Mouse (Mus musculus) T-helper 2 cell (primary cell): Measurements from ENCODE around the gene Dmkn.
"Not testable (repeated sequence)": the region's sequence is repeated elsewhere in the genome, so short reads cannot be mapped to it uniquely, and the experiment has no call there.

Experiments
- in situ Hi-C: fragments of 300-600 bp; cut with MboI, MseI; formaldehyde crosslinking; loops from one replicate; pipeline ENCODE4 v1.15.1; 2025; ENCODE audit warnings: high pct_unique_total_duplicates

Dmkn gene

DNA sequence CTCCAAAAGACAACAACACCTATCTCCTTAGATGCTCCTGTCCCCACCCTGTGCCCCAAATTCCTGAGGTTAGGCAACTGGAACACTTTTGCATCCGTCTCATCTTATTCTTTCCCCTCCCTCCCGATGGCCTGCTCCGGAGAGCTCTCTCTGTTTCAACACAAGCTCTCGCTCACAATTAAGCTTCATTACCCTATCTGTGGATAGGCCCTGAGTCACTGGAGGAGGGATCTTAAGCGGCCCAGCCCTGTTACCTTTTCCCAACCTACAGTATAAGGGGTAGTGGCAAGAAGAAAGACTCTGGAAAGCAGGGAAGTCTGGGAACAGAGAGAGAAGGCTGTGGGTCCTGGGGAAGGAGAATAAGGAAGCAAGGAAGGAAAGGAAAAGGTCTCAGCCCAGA lies at the start of gene Dmkn:
Gene Dmkn, plus strand, starts transcription at position 301 of the 400 bp plus-strand sequence.
- in situ Hi-C loops = no loop called here

DNA sequence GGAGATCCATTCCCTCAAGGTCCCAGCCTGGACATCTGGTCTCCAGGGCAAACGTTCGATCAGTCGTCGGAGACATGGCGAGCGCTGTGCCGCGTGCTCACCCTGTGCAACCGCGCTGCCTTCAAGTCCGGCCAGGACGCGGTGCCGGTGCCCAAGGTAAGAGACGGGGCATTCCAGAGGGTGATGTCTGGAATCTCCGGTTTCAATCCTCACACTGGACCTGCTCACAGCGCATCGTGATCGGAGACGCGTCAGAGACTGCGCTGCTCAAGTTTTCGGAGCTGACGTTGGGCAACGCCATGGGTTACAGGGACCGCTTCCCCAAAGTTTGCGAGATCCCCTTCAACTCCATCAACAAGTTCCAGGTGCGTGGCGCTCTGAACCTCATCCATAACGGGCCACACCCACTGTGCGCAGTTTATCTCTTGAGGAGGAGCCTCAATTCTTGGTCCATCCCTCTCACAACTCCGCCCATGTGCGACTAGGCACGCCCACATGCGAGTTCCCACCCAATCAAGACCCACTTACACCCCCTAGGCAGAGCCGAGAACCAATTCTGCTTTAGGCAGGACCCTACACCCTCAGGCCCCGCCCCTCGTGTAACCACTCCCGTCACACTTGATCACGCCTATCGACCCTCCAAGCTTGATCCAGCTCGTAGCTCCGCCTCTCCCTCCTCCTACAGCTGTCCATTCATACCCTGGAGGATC lies 46.4 kb upstream of the Dmkn start:
- in situ Hi-C loops = loop anchor here (5.0 kb wide), 1 partner anchor 50 kb away; no protein-coding TSS in a partner anchor

DNA sequence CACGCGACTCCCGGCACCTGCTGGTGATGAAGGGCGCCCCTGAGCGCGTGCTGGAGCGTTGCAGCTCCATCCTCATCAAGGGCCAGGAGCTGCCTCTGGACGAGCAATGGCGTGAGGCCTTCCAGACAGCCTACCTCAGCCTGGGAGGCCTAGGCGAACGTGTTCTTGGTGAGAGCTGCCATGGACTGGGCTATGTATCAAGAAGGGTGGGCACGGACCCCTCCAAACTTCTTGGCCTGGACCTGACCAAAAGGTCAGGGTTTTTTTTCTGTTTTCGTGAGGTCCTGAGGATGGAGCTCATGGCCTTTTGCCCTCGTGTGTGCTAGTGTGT lies 45.9 kb upstream of the Dmkn start:
- in situ Hi-C loops = loop anchor here (5.0 kb wide), 1 partner anchor 50 kb away; no protein-coding TSS in a partner anchor

DNA sequence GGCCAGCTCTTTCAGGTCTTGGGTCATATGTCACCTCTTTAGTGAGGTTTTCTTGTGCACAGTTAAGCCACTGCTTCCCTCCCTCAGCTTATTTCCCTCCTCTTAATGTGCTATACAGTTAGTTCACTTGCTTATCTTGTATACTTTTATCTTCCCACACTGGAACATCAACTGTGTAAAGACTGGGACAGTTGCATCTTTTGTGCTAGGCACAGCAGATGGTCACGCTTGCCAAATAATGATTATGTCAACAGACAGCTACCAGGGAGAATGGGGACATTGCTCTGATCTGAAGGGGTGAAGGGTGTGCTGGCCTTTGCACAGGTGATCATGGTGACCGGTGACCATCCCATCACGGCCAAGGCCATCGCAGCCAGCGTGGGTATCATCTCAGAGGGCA lies 43.9 kb upstream of the Dmkn start:
- in situ Hi-C loops = loop anchor here (5.0 kb wide), 1 partner anchor 52 kb away; no protein-coding TSS in a partner anchor

DNA sequence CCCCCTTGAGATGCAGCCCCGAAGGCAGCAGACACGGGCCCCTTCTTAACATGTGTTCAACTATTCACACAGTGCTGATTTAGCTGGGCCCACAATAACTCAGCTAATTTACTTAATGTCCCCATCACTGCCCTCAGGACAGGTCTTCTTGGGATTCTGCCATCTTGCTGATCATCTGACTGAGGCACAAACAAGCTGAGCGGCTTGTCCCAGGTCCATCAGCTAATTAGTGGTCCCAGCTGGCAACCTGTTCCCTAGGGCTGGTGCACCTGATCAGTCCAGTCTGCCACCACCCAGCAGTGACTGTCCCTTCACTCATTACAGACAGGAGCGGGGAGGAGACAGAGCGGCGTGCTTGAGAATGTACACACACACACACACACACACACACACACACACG lies 42.3 kb upstream of the Dmkn start:
- in situ Hi-C loops = no loop called here

DNA sequence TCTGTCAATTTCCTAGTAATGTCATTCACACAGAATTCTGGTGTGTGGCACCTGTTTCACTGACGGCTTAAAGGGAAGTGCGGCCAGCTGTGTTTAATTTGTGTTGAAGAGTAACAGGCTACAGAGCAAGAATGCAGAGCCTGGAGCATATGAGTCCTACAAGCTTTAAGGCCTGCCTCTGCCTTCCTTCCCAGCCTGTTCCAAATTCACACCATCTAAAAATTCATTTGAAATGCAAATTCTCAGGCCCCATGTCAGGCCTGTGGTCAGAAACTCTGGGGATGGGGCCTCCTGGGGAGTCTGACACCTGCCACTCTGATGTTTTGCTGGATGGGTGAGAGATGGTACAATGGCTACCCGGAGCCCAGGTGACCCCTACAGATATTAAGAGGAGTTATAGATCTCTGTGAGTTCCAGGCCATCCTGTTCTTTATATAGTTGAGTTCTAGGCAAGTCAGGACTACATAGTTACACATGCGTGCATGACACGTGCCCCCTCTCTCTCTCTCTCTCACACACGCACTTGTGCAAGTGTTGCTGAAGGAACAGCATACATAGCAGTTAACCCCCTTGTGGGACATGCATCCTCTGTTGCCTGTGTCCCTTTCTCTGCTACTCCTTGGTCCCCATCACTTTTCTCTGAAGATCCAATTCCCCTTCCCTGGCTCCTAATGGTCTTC lies 40.1 kb upstream of the Dmkn start:
- in situ Hi-C loops = no loop called here

DNA sequence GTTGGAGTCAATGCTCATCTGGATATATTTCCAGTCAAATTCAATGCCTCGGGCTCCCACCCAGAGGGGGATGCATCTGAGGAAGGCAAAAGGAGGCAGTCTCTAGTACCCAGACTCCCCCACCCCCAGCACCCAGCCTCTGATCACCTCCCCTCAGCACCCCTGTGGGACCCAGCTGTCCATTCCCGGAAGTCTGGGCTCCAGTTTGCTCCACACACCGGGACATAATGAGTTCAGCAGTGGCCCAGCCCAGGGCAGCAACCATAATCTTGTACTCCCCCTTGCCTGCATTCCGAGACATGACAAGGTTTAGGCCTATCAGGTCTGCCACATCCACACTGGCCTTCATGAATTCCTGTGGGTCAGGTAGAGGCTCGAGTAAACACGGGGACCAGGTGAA lies 35.3 kb upstream of the Dmkn start:
- in situ Hi-C loops = no loop called here

DNA sequence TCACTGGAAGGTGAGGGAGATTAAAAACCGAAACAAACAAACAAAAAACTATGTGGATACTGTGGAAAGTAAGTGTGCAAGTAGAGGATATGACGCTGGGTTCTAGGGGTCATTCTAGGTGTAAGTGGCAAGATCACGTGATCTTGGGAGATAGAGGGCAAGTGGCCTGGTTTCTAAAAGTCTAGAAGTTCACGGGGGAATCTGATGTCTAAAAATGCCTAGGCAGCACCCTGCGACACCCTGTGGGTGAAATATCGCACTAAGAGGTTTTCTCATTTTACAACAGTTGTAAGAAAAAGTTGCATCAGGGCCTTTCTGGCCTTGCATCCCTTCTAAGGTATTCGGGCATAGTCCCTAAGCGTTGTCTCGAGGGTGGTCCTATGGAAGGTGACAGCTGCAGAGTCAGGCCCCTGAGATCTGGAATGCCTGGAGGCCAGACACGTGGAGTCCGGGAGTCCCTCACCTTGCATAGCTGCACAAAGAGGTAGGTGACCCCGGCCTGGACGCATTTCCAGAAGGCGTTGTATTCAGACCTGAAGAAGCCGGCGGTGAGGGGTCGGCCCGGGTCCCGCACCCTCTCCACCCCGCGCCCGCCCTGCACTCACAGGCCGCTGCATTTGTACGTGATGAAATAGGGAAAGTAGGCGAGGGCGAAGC lies 34.7 kb upstream of the Dmkn start:
- in situ Hi-C loops = no loop called here

DNA sequence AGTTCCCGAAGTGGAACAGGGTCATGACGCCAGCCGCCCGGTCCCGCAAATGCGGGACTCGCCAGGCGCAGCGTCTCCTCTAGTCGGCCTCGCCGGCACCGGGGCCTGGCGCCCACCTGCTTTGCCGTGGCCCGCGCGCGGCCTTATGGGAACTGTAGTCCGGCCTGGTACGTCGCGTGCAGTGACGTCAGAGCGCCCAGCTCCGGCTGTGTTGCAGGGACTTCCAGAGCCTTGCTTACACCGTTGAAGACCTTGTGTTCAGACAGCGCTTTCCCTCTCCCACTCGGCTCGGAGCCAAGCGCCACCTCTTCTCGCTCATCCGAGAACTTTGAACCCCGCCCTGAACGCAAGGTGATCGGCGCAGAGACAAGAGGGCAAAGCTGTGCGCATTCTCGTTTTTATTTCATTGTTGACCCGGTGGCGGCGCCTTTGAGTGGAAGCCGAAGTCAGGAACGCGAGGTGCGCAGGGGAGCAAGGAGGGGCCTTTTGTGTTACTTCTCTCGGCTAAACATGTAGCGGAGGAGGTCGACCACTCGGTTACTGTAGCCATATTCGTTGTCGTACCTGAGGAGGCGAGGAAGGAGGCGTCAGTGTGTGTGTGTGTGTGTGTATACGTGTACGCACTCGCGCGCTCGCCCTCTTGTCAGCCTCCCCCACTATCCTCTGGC lies 34.0 kb upstream of the Dmkn start, which contains the start of gene Tmem147:
Gene Tmem147, minus strand, starts transcription at position 145 of the 668 bp plus-strand sequence.
- in situ Hi-C loops = no loop called here

DNA sequence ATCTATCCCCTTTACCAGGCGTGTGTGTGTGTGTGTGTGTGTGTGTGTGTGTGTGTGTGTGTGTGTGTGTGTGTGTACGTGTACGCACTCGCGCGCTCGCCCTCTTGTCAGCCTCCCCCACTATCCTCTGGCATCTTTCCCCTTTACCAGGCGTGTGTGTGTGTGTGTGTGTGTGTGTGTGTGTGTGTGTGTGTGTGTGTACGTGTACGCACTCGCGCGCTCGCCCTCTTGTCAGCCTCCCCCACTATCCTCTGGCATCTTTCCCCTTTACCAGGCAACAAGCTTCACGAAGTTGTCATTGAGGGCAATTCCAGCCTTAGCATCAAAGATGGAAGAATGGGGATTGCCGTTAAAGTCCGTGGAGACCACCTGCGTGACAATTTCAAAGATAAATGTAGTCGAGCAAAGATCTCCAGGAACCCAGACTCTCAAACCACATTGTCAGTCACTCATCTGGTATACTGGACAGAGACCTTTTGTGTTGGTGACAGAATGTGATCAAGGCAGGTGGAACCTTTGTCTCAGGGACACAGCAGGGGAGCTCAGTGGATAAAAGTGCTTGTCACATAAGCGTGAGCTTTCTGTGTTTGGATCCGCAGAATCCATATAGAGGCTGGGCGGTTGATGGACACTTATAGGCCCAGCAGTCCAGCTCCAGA lies 33.4 kb upstream of the Dmkn start:
- in situ Hi-C loops = not testable (repeated sequence)

DNA sequence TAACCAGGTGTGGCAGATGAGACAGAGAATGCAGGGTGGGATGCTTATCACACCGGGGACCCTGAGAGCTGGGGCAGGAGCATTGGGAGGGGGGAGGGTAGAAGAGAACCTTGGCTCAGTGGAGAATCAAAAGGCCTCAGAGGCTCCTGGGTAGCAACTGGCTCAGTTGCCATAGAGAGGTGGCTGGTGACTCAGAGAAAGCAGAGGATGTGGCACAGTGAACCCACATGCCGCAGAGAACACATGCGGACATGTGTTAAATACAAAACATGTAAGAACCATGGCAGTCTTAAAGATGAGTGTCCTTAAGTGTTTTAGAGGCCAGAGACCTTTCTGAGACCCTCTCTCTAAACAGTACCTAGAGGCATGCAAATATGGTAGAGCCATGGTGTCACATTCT lies 27.3 kb upstream of the Dmkn start:
- in situ Hi-C loops = no loop called here

DNA sequence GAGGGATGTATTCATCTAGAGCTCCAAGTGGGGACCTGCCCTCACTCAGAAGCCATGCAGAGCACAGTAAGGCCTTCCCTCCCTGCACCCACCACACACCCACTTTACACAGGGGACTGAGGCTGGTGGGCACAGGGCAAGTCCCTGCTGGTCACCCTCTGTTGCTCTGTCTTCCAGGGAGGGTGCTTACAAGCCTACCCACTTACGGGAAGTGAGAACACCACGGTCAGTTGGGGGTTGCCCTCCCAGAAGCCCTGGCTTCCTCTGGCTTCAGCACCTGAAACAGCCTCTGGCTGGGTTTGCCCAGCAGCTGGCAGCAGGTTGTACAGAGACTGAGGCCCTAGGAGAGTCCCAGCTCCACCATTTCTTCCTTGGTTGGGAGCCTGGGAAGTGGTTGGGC lies 21.0 kb upstream of the Dmkn start:
- in situ Hi-C loops = not testable (repeated sequence)

DNA sequence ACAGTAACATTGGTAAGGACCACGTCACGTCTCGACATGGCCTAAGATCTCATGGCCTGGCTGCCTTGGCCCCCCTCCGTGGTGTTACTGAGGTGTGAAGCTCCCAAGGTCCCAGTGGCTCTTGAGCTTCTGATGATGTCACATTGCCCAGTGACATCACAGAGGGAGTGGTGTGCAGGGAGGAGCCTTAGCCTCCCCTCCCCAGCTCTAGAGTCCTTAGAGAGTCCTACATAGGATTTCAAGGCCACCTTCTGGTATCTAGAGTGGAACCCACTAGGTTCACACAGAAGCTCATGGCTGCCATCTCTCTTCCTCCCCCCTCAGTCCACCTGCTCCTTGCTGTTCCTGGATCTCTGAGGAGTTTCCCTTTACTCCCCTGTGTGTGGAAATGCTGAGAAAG lies 19.9 kb upstream of the Dmkn start, which contains the start of gene Gapdhs:
Gene Gapdhs, minus strand, starts transcription at position 65 of the 400 bp plus-strand sequence.
- in situ Hi-C loops = not testable (repeated sequence)

DNA sequence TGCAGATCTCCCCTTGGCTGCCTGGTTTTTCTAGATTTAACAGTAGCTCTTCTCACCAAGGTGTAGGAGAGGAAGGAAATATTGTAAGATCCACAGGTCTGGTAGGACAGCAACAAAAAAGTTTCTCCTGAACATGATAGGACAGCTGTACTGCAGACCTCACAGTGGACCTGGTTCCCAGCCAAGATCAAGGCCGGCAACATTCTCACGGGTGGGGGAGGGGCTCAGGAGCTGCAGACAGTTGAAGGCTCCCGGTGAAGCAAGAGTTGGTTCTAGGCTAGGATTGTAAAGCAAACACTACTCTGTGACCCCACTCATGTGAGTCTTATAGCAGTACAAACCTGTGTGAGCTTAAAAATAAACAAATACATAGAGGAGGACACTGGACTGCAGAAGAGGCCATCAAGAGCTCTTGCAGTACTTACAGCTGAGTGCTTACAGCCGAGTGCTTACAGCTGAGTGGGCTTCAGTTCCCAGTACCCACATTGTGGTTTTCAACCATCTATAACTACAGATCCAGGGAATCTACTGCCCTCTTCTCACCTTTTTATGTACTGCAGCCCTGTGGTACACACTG lies 19.4 kb upstream of the Dmkn start:
- in situ Hi-C loops = no loop called here

DNA sequence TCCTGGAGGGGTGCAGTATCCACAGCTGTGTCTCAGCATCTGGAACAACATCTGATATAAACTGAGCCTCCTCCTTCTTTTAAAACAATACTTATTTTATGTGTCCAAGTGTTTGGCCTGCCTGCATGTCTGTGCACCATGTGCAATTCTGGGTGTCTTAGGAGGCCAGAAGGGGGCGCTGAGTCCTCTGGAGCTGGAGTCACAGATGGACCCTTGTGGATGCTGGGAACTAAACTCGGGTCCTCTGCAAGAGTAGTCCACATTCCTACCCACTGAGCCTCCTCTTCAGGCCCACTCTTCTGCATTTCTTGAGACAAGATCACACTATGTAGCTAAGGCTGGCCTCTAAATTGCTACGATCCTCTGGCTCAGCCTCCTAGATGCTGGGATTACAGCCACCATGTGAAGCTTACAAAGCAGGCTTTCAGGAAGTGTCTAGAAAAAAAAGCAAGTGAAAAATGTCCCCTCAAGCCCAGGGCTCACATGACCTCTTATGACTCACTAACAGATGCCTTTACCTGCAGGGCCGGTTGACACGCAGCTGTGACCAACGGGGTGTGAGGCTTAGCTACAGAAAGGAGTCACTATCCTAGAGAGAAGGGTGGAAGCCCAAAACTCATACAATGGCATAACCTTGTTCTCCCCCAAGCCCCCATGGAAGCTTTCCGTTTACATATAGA lies 15.9 kb upstream of the Dmkn start:
- in situ Hi-C loops = no loop called here

DNA sequence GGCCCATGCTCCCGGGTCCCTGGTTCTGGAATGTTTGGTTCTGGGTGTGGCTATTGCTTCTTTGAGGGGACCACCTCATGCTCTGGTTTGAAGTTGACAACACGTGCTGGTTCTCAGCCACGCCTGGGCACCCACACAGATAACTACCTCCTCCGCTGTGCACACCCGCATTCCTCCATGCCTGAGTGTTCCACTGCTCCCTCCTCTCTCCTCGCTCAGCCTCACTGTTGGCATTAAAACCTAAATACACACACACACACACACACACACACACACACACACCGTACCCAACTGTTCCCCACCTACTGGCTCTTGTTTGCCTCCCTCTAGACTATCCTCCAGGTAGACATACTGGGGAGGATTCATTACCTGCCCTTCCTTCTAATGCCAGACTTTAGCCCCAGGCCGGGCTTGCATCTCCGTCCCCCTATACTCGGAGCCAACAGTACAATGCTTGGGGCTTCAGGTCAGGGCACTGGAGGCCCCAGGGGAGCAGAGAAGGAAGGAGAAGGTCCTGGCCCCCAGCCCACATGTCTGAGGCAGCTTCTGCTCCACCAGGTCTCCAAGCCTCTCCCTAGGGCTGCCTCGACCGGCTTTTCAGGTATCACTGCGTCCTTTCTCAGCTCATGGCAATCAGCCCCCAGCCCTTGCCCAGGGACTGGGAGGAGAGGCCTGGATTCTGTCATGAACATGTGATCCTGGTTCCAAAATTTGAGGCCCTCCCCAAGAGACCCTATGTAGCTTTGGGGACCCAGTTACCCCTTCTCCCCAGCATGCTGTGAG lies 13.5 kb upstream of the Dmkn start:
- in situ Hi-C loops = no loop called here

DNA sequence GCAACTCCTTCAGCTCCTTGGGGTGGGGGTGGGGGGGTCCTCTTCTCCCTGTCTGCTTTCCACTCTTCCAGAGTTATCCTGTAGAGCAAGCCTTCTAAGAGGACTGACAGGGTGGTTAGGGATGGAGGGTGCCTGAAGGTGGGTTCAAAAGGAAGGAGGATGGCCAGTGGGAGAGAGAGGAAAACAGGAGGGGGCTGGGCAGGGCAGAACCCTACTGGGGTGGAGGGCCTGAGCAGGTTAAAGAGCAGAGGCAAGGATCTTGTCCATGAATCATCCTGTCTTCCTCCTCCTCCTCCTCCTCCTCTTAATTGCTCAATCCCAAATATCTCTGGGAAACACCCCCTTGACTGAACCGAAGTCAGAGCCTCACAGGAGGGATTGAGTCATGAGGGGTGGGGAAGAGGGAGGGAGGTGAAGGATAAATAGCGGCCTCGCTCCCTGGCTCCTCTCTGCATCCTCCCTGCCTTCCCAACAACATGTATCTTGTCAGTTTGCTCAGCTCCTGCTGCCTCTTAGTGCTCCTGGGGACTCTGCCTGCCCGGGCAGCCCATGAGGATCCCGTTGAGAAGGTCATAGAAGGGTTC lies 12.4 kb upstream of the Dmkn start, which contains the start of gene Sbsn:
Gene Sbsn, plus strand, starts transcription at position 386 of the 584 bp plus-strand sequence.
- in situ Hi-C loops = no loop called here

DNA sequence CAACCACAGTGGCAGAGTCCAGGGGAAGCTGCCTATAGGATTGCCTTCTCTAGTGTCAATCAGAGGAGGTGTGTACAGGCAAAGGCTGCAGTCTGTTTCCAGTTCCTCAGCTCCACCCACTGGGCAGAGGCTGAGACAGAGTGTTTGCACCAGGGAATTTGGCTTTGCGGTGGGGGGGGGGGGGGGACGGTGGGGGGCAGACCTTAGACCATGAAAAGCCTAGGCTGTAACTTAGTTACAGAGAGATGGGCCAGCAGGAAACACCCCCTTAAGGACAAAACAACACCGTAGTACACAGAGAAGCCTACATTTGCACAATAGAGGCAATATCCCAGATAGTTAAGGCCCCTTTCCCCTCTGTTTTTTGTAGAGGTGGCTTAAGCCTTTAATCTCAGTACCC lies 6.6 kb upstream of the Dmkn start:
- in situ Hi-C loops = no loop called here

DNA sequence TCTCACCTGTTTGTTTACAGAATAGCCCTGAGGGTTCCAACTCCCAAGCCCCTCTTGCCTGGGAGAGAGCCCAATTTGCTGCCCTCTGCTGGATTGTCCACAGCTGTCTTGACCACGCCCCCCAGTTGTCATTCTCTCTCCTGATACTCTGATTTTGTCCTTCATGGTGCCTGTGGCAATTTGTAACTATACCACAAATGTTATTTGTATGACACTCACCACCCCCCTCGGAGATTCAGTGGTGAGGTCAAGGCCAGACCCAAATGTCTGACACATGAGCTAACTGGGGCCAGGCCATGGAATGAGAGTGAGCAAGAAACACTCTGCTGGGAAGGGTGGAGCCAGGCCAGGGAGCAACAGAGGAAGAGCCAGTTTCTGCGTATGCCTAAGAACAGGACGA lies 4.7 kb upstream of the Dmkn start:
- in situ Hi-C loops = no loop called here
